Mouse (Mus musculus) yolk sac, embryonic 10.5 days (tissue): ENCODE results near the gene Hmgcr.

Experiments
- DNase-seq: peaks from one replicate; pipeline ENCODE4 v3.0.0-alpha.2; 2017; ENCODE audit warnings: low spot score

The Hmgcr gene

GRCm38 (mm10) chr13:96670406-96671077 lies at the start of gene Hmgcr:
Gene Hmgcr (minus strand): TSS chr13:96670936.
- peak; percentile 96 for DNase-seq

GRCm38 (mm10) chr13:96720003-96720402 lies 49.3 kb upstream of the Hmgcr start:
- DNase-seq = no peak

GRCm38 (mm10) chr13:96717821-96718220 lies 47.1 kb upstream of the Hmgcr start:
- DNase-seq = no peak

- no peak for DNase-seq
These were observed 45.6 kb upstream of the Hmgcr start for GRCm38 (mm10) chr13:96716311-96716710.

GRCm38 (mm10) chr13:96709269-96710233 lies 38.8 kb upstream of the Hmgcr start:
- no peak for DNase-seq

GRCm38 (mm10) chr13:96702567-96703278 lies 32.0 kb upstream of the Hmgcr start:
- peak; percentile 15 for DNase-seq

- peak; percentile 42 for DNase-seq
These were observed 27.3 kb upstream of the Hmgcr start for GRCm38 (mm10) chr13:96697805-96698586.

GRCm38 (mm10) chr13:96695428-96695827 lies 24.7 kb upstream of the Hmgcr start:
- no peak for DNase-seq

GRCm38 (mm10) chr13:96689901-96690300 lies 19.2 kb upstream of the Hmgcr start:
- no peak for DNase-seq

GRCm38 (mm10) chr13:96687261-96687660 lies 16.5 kb upstream of the Hmgcr start:
- no peak for DNase-seq

- DNase-seq = no peak
These were observed 14.0 kb upstream of the Hmgcr start for GRCm38 (mm10) chr13:96684779-96685178.

GRCm38 (mm10) chr13:96681088-96681620 lies 10.4 kb upstream of the Hmgcr start:
- DNase-seq = no peak

- no peak for DNase-seq
These were observed 9.7 kb upstream of the Hmgcr start for GRCm38 (mm10) chr13:96680163-96681087.

GRCm38 (mm10) chr13:96678616-96679015 lies 7.9 kb upstream of the Hmgcr start:
- DNase-seq = no peak

GRCm38 (mm10) chr13:96677071-96677470 lies 6.3 kb upstream of the Hmgcr start:
- no peak for DNase-seq

GRCm38 (mm10) chr13:96675756-96676155 lies 5.0 kb upstream of the Hmgcr start:
- DNase-seq = no peak

GRCm38 (mm10) chr13:96673817-96674216 lies 3.1 kb upstream of the Hmgcr start:
- no peak for DNase-seq

GRCm38 (mm10) chr13:96672276-96672675 lies 1.5 kb upstream of the Hmgcr start:
- no peak for DNase-seq

- DNase-seq = no peak
These were observed 1.1 kb upstream of the Hmgcr start for GRCm38 (mm10) chr13:96671906-96672234.
